Mouse (Mus musculus) myocyte (in vitro differentiated cells): ENCODE measurements at regions not wholly inside any gene's neighbourhood (a gene's known extent, or its start where the extent isn't known, plus 50 kb on each side); places are given as distances from the start of the nearest gene placed in this dataset.

Experiments
- E2F4 ChIP-seq: IDR thresholded peaks from one replicate; pipeline ENCODE4 v1.6.1; 2011; ENCODE audit warnings: mild to moderate bottlenecking, control low read depth, moderate library complexity; ENCODE audit not compliant: insufficient read depth
- MYOD1 ChIP-seq, 3 experiments: IDR thresholded peaks; one replicate each; pipeline ENCODE4 v1.6.1; 2011; ENCODE audit warnings: control low read depth in 2 of 3, low read depth in 2 of 3, mild to moderate bottlenecking in 2 of 3, moderate library complexity in 1 of 3; ENCODE audit not compliant: insufficient read length in 2 of 3, control insufficient read depth in 1 of 3
- USF1 ChIP-seq: IDR thresholded peaks from one replicate; pipeline ENCODE4 v1.6.1; 2011; ENCODE audit warnings: low read depth, mild to moderate bottlenecking, control low read depth, moderate library complexity

GRCm38 (mm10) chr12:8447612-8448011 lies 52.2 kb downstream of the Rhob start:
- TF ChIP-seq USF1, result no peak
- TF ChIP-seq MYOD1 (IDR thresholded peaks at IDR 0.05; ENCODE audit: control insufficient read depth in 1 of 3, insufficient read length in 2 of 3, low read depth in 2 of 3), result no peak
- no peak for TF ChIP-seq E2F4
